Mouse (Mus musculus) E14TG2a.4 (cell line): ENCODE data around the gene Gm21970.

Experiments
- CTCF ChIP-seq: conservative IDR thresholded peaks from 2 replicates; pipeline ENCODE4 v1.5.1; 2014; ENCODE audit warnings: low read length
- NANOG ChIP-seq: IDR thresholded peaks from 2 replicates; pipeline ENCODE4 v1.6.1; 2014; ENCODE audit warnings: borderline replicate concordance, low read length, mixed read lengths

GRCm38 (mm10) chr16:91442446-91442845 is 50.9 kb downstream of the Gm21970 start:
- TF ChIP-seq CTCF (no peak), NANOG (no peak)
